Mouse (Mus musculus): Measurements from ENCODE around the gene Sapcd1.

The Sapcd1 gene

DNA sequence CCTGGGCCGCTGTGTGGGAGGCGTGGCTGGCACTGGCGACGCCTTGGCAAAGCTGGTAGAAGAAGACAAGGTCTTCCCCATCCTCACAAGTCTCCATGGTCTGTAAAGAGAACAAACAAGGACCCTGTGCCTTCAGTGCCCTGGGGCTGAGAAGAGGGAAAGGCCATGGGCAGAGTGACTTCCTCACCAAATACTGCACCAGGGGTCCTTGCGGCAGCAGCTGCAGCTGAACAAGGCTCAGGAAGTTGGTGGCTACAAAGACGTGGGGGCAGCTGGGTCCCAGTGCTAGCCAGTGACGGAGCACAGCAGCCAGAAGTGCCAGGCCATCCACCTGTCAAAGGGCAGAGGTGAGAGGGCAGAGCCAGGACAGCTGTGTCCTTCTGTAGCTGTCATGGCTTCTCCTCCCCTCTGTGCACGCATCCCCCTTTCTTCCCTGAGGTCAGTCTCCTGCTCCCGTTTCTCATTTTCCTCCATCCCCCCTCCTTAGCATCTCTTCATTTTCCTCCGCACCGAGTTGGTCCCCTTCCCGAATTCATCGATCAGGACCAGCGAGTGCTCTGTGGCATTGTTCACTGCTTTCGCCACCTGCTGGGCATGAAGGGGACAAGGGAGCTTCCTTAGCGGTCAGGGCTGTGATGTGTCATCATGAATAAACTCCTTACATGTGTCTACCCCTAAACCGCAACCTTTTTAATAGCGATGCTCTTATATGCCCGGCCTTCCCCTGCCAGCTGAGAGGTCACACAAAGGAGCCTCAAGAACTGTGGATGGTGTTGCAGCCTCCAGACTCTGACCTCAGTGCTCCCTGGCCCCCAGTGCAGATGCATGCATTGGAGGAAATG lies 2.1 kb upstream of the Sapcd1 start:
- peak; percentile 60 for DNase-seq (ENCODE audit: low read depth, low spot score)

DNA sequence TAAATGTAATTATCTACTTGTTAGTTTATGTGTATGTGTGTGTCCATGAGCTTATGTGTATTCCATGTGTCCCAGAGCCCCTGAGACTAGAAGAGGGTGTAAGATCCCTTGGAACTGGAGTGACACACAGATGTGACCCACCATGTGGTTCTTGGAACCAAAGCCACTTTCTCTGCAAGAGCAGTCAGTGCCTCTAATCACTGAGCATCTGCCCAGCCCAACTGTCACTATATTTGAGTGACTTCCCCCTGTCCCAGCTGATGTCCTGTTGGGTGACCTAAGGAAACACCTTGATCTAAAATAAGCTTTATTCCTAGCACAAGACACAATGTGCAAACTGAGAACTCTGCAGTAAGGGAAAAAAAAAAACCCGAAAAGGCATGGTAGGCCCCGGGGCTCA lies 499 bp upstream of the Sapcd1 start:
- no peak for DNase-seq (ENCODE audit: low read depth, low spot score)

GRCm38 (mm10) chr17:35026206-35026605 lies 1.6 kb downstream of the Sapcd1 start:
- no peak for DNase-seq (ENCODE audit: low read depth, low spot score)

DNA sequence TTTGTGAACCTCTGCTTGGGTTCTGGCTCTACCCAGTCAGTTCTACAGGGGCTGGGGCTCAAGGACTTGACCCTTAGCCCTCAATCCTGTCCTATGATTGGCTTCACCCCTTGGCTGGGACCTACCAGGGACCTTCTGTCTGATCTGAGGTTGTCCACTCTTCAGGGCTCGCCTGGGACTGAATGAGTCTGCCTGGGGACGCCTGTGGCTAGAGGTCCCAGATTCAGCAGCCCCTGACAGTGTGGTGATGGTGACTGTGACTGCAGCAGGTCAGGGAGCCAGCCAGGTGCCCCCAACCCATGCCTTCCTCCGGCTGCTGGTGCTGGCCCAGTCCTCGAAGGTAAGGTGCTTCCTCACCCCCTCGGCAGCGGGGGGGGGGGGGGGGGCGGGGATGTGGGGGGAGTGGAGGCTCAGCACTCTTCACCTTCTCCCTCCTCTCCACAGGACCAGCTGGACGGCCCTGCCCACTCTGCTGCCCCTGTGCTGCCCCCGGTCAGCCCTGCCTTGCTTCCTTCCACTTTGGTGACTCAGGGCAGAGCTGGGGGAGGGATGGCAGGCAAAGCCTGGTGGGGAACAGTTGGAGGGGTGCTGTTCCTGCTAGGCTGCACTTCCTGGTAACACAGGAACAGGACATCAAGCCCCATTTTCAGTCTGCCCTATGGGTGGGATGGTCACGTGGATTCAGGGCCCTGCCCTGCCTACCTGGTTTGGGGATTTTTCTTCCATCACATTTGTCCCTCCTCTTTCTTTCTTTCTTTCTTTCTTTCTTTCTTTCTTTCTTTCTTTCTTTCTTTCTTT lies 2.9 kb downstream of the Sapcd1 start:
- DNase-seq (ENCODE audit: low read depth, low spot score), result no peak

GRCm38 (mm10) chr17:35024261-35024660 lies 3.6 kb downstream of the Sapcd1 start:
- no peak for DNase-seq (ENCODE audit: low read depth, low spot score)

GRCm38 (mm10) chr17:35023756-35024155 lies 4.1 kb downstream of the Sapcd1 start:
- no peak for DNase-seq (ENCODE audit: low read depth, low spot score)

GRCm38 (mm10) chr17:35023221-35023620 lies 4.6 kb downstream of the Sapcd1 start:
- no peak for DNase-seq (ENCODE audit: low read depth, low spot score)

DNA sequence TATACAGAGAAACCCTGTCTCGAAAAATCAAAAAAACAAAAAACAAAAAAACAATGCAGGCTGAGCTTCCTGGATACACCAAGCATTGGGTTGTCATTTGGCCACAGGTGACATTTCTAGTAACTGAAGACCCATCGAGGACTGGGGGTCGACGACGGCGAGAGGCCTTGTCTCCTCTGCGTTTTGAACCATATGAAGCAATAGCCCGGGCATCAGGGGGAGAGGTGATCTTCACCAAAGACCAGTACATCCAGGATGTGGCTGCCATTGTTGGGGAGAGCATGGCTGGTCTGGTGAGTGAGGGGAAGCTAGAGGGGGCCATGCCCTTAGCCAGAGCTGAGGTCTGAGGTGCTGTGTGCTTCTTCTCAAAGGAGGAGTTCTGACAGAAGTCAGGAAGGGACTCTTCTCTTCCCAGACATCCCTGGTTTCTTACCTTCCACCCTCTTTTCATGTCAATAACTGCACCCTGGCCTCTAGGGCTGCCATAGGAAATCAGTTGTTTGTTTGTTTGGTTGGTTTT lies 5.2 kb downstream of the Sapcd1 start:
- DNase-seq (ENCODE audit: low read depth, low spot score), result no peak

DNA sequence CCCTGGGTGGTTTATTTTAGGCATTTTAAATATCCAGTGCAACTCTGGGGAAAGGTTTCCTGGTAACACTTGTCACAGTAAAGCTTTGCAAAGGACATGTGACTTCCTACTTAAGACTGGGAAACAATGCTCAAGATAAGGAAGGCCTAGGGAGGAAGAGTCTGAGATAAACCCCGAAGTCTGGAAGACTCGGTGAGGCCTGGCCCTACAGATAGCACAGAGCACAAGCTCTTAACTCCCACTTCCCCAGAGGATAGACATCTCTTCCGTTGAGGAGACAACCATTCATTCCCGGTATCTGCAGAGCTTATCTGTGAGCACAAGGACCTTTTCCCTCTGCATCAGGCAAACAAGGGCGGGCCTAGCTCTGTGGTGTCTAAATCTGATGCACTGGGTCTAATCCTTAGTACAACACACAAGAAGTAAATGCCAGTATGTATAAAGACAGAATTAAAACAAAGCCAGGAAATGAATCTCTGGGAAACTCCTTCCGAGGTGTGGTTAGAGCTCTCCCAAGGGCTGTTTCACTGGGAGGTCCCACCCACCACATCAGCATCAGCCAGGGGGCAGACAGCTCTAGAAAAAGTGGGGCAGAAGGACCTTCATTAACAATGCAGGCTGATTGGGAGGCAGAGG lies 5.9 kb downstream of the Sapcd1 start:
- DNase-seq (ENCODE audit: low read depth, low spot score), result no peak

GRCm38 (mm10) chr17:35021163-35021808 lies 6.5 kb downstream of the Sapcd1 start:
- peak; percentile 89 for DNase-seq (ENCODE audit: low read depth, low spot score)

DNA sequence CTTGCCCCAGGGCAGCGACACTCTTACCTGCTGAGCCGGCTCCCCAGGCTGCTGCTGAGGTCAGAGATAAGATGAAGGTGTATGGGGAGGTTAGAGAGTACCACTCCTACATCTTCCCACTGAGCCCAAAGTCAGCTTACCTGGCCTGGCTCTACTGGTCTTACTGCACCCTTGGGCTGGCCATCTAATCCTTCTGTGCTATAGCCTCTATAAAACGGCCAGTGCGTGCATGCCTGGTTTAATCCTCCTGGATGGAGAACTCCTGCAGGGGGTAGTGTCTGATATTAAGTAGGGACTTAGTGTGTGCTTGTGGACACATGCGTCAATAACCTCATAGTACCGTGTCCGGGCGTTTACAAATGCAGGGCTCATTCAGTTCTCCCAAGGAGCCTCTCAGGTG lies 7.3 kb downstream of the Sapcd1 start:
- no peak for DNase-seq (ENCODE audit: low read depth, low spot score)

DNA sequence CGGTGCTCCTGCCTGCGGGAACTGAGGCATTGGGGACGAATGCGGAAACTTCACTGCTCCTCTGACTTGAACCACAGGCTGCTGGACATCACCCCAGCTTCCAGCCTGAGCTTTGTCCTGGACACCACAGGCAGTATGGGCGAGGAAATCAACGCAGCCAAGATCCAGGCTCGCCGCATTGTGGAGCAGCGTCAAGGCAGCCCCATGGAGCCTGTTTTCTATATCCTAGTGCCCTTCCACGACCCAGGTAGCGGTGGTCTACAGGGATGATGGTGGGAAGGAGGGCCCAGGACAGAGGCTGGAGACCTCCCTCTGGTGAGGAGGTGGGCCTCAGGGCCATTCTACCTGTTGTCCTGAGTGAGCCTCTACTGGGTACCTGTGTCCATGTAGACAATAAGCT lies 7.9 kb downstream of the Sapcd1 start:
- no peak for DNase-seq (ENCODE audit: low read depth, low spot score)

DNA sequence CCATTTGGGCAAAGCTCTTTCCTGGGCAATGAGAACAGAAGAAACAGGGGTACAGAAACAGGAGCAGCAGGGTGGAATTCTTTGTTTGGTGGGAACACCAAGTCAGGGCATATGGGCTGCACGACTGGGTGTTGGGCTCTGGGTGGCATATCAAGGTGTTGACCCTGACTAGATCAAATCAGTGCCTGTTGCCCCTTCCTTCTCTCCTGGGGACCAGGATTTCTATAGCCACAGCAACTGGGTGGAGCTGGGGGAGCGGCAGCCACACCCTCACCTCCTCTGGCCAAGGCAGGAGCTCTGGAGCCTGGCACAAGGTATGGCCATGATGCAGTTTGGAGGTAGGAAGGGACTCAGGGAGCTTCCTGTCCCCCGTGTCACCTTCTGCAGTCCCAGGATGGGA lies 9.6 kb downstream of the Sapcd1 start:
- no peak for DNase-seq (ENCODE audit: low read depth, low spot score)

GRCm38 (mm10) chr17:35017706-35018030 lies 10.1 kb downstream of the Sapcd1 start:
- DNase-seq (ENCODE audit: low read depth, low spot score), result no peak

DNA sequence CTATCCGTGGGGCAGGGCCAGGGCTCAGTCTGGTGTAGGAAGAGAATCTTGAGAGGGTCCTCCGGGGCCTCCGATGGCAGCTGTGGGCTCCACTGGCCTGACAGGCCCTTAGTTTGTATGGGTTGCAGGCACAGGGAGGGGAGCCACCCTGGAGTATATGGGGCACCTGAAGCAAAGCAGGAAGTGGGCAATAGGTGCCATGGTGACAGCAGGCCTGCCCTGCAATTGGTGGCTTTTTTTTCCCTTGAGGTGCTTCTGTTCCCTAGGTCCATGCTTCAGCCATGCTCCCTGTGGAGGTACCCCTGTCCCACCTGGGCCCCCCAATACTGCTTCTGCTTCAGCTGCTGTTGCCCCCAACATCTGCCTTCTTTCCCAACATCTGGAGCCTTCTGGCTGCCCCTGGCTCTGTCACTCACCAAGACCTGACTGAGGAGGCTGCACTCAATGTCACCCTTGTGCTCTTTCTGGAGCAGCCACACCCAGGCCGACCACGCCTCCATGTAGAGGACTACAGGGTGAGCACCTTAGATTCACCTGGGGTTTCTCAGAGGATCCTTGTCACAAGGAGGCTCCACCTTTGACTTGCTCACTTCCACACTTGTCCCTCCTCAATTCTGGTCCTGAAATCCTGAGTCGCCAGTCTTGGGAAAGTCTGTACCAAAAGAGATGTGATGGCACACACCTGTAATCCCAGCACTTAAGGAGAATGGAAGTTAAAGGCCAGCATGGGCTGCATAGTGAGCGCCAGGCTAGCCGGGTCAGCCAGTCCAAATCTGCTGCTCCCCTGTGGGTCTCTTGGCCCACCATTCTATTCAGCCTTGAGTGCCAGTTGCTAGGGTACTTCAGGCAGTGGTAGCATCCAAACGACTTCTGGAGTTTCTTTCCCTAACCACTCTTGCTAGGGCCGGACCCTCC lies 10.8 kb downstream of the Sapcd1 start:
- DNase-seq (ENCODE audit: low read depth, low spot score), result peak; percentile 36

GRCm38 (mm10) chr17:35016376-35016775 lies 11.4 kb downstream of the Sapcd1 start, which contains the start of gene Vwa7:
Gene Vwa7 (plus strand): TSS chr17:35016579.
- peak; percentile 28 for DNase-seq (ENCODE audit: low read depth, low spot score)

DNA sequence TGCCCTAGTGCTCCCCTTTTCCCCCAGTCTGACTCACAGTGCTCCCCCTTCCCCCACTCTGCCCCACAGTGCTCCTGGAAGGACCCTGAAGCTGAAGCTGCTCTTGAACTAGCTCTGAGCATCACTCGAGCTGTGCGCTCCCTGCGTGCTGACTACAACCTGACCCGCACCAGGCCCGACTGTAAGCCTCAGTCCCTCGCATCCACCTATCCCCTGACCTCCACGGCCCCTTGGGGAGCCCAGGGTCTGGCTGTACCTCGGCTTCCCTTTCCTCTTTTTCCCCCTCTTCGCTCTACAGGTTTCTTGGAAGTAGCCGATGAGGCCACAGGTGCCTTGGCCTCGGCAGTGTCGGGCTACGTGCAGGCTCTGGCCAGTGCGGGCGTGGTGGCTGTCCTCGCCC lies 12.5 kb downstream of the Sapcd1 start:
- DNase-seq (ENCODE audit: low read depth, low spot score), result no peak

DNA sequence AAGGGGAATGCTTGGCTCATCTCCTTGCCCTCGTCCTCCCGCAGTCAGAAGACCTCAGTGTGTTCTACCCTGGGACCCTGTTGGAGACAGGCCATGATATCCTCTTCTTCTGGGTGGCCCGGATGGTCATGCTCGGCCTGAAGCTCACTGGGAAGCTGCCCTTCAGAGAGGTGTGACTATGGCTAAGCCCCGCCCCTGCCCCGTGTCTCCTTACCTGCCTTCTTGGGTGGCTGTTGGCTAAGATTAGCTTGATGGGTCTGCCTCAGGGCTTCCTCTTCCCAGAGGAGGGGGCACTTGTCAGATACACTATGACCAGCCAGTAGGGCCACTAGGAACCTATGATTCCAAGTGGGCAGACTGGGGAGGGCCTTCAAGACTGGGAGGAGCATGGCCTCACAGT lies 14.6 kb downstream of the Sapcd1 start:
- no peak for DNase-seq (ENCODE audit: low read depth, low spot score)

- DNase-seq (ENCODE audit: low read depth, low spot score), result no peak
Observed at GRCm38 (mm10) chr17:35012430-35012829, 15.4 kb downstream of the Sapcd1 start.

DNA sequence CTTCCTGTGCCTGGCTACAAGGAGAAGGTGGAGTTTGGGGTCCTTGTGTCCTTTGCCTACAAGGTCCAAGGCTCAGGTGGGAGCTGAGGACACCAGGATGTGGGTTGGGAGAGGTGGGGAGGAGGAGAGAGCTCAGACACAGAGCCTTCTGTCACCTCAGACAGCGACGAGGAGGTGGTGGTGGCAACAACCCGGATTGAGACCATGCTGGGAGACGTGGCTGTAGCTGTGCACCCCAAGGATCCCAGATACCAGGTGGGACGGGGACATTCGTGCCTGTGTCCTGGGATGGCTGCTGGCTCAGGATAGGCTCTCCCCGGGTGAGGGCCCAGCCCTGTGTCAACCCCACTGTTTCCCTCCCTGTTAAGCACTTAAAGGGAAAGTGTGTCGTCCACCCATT lies 16.4 kb downstream of the Sapcd1 start:
- no peak for DNase-seq (ENCODE audit: low read depth, low spot score)

- DNase-seq (ENCODE audit: low read depth, low spot score), result no peak
Observed at GRCm38 (mm10) chr17:35009586-35009985, 18.2 kb downstream of the Sapcd1 start.
